Mouse (Mus musculus) CH12.LX (cell line): ENCODE measurements around the gene Slc34a2. TPM values are rescaled to one million over a fixed set of nuclear protein-coding genes. Genes with fewer than 3 reads are reported as not detected.

Source experiments
- DNase-seq: peaks from one replicate; pipeline ENCODE4 v3.0.0-alpha.2; 2013; ENCODE audit errors: extremely low read depth
- H3K27ac ChIP-seq: 2 replicates; pipeline ENCODE4 v1.5.1; 2012; ENCODE audit warnings: low read depth, mild to moderate bottlenecking, control low read depth, moderate library complexity; ENCODE audit not compliant: insufficient read depth
- H3K27me3 ChIP-seq: replicated peaks from 2 replicates; pipeline ENCODE3; 2012; ENCODE audit warnings: inconsistent platforms
- H3K36me3 ChIP-seq, 2 experiments: replicated peaks in 1 of 2; 2 replicates each; pipeline versions ENCODE3 to v1.6.1; 2012; ENCODE audit warnings: inconsistent platforms in 1 of 2, low read length in 1 of 2, mild to moderate bottlenecking in 1 of 2, mixed read lengths in 1 of 2, moderate library complexity in 1 of 2; ENCODE audit not compliant: control insufficient read depth in 1 of 2, insufficient read depth in 1 of 2
- H3K4me1 ChIP-seq, 2 experiments: 2 replicates each; pipeline ENCODE4 v1.6.1; 2012; ENCODE audit warnings: inconsistent platforms in 1 of 2, moderate library complexity in 1 of 2; ENCODE audit not compliant: insufficient read depth in 2 of 2, control insufficient read depth in 1 of 2
- H3K4me2 ChIP-seq: 2 replicates; pipeline ENCODE4 v1.6.1; 2012; ENCODE audit warnings: low read depth, mild to moderate bottlenecking, control low read depth; ENCODE audit not compliant: poor library complexity, insufficient read depth, severe bottlenecking
- H3K4me3 ChIP-seq, 3 experiments: fragments of 150-350 bp in 1 of 3; sonication (generic) in 1 of 3; replicated peaks in 1 of 3; 2 replicates each; pipeline versions ENCODE3 to v1.5.1; 2011 to 2012; ENCODE audit warnings: low read depth in 2 of 3, low read length in 2 of 3, mild to moderate bottlenecking in 2 of 3, moderate library complexity in 2 of 3, control low read depth in 1 of 3, improper control_type of control experiment in 1 of 3, inconsistent platforms in 1 of 3, mixed read lengths in 1 of 3; ENCODE audit not compliant: poor library complexity in 1 of 3
- H3K79me2 ChIP-seq: replicated peaks from 2 replicates; pipeline ENCODE4 v1.6.1; 2012; ENCODE audit warnings: mild to moderate bottlenecking, moderate library complexity; ENCODE audit not compliant: control insufficient read depth, poor library complexity, insufficient read depth, severe bottlenecking; ENCODE audit errors: extremely low read depth
- H3K9ac ChIP-seq: 2 replicates; pipeline ENCODE4 v1.6.1; 2012; ENCODE audit warnings: low read depth, mild to moderate bottlenecking, control low read depth, moderate library complexity; ENCODE audit not compliant: insufficient read depth
- H3K9me3 ChIP-seq: replicated peaks from 2 replicates; pipeline ENCODE3; 2012; ENCODE audit warnings: low read length, inconsistent platforms, mixed read lengths
- BHLHE40 ChIP-seq: IDR thresholded peaks from 2 replicates; pipeline ENCODE4 v1.6.1; 2011; ENCODE audit warnings: mild to moderate bottlenecking, low read depth, low read length, improper control_type of control experiment
- CHD1 ChIP-seq: IDR thresholded peaks from 2 replicates; pipeline ENCODE4 v1.6.1; 2012; ENCODE audit warnings: low read depth, low read length, improper control_type of control experiment, inconsistent platforms
- CHD2 ChIP-seq: IDR thresholded peaks from 2 replicates; pipeline ENCODE4 v1.6.1; 2011; ENCODE audit warnings: low read length, improper control_type of control experiment
- CTCF ChIP-seq, 2 experiments: IDR thresholded peaks in 1 of 2; conservative IDR thresholded peaks in 1 of 2; 2 replicates each; pipeline ENCODE4 v1.5.1; 2011 to 2012; ENCODE audit warnings: low read depth in 2 of 2, low read length in 2 of 2, improper control_type of control experiment in 1 of 2, inconsistent platforms in 1 of 2, mild to moderate bottlenecking in 1 of 2, moderate library complexity in 1 of 2
- ELF1 ChIP-seq: IDR thresholded peaks from 2 replicates; pipeline ENCODE4 v1.6.1; 2014; ENCODE audit warnings: low read depth, mild to moderate bottlenecking, inconsistent platforms, low read length, improper control_type of control experiment
- EP300 ChIP-seq: IDR thresholded peaks from 2 replicates; pipeline ENCODE4 v1.6.1; 2011; ENCODE audit warnings: low read length, improper control_type of control experiment
- HCFC1 ChIP-seq: IDR thresholded peaks from 2 replicates; pipeline ENCODE4 v1.6.1; 2012; ENCODE audit warnings: low read depth, mild to moderate bottlenecking, inconsistent platforms, low read length, improper control_type of control experiment
- IRF4 ChIP-seq: IDR thresholded peaks from 2 replicates; pipeline ENCODE4 v1.6.1; 2014; ENCODE audit warnings: low read depth, mild to moderate bottlenecking, inconsistent platforms, low read length, improper control_type of control experiment
- JUN ChIP-seq: IDR thresholded peaks from 2 replicates; pipeline ENCODE4 v1.6.1; 2011; ENCODE audit warnings: low read depth, mild to moderate bottlenecking, low read length, improper control_type of control experiment, moderate library complexity; ENCODE audit not compliant: insufficient read depth
- JUND ChIP-seq: conservative IDR thresholded peaks from 2 replicates; pipeline ENCODE4 v1.6.1; 2011; ENCODE audit warnings: low read depth, low read length, improper control_type of control experiment
- MAFK ChIP-seq: IDR thresholded peaks from 2 replicates; pipeline ENCODE4 v1.6.1; 2011; ENCODE audit warnings: low read length, improper control_type of control experiment; ENCODE audit not compliant: insufficient replicate concordance
- MAZ ChIP-seq: IDR thresholded peaks from 2 replicates; pipeline ENCODE4 v1.6.1; 2012; ENCODE audit warnings: low read depth, mild to moderate bottlenecking, inconsistent platforms, low read length, improper control_type of control experiment, moderate library complexity
- MYC ChIP-seq: IDR thresholded peaks from 2 replicates; pipeline ENCODE4 v1.6.1; 2011; ENCODE audit warnings: low read depth, mild to moderate bottlenecking, improper control_type of control experiment, low read length
- NRF1 ChIP-seq: IDR thresholded peaks from 2 replicates; pipeline ENCODE4 v1.6.1; 2014; ENCODE audit warnings: low read depth, mild to moderate bottlenecking, inconsistent platforms, low read length, improper control_type of control experiment, moderate library complexity
- PAX5 ChIP-seq: IDR thresholded peaks from 2 replicates; pipeline ENCODE4 v1.6.1; 2012; ENCODE audit warnings: low read length, inconsistent platforms, mixed read lengths
- POLR2AphosphoS2 ChIP-seq: IDR thresholded peaks from 2 replicates; pipeline ENCODE4 v1.6.1; 2011; ENCODE audit warnings: low read depth, low read length, improper control_type of control experiment
- RAD21 ChIP-seq: IDR thresholded peaks from 2 replicates; pipeline ENCODE4 v1.6.1; 2011; ENCODE audit warnings: low read depth, mild to moderate bottlenecking, low read length, improper control_type of control experiment, moderate library complexity
- RCOR1 ChIP-seq: conservative IDR thresholded peaks from 2 replicates; pipeline ENCODE4 v1.6.1; 2012; ENCODE audit warnings: low read depth, mild to moderate bottlenecking, inconsistent platforms, low read length, improper control_type of control experiment
- SMC3 ChIP-seq: IDR thresholded peaks from 2 replicates; pipeline ENCODE4 v1.6.1; 2011; ENCODE audit warnings: low read depth, low read length, improper control_type of control experiment
- TBP ChIP-seq: conservative IDR thresholded peaks from 2 replicates; pipeline ENCODE4 v1.6.1; 2011; ENCODE audit warnings: low read depth, low read length, improper control_type of control experiment
- TCF12 ChIP-seq: IDR thresholded peaks from 2 replicates; pipeline ENCODE4 v1.6.1; 2014; ENCODE audit warnings: low read depth, mild to moderate bottlenecking, inconsistent platforms, low read length, improper control_type of control experiment
- USF2 ChIP-seq: conservative IDR thresholded peaks from 2 replicates; pipeline ENCODE4 v1.6.1; 2011; ENCODE audit warnings: low read depth, low read length, improper control_type of control experiment
- ZC3H11A ChIP-seq: IDR thresholded peaks from 2 replicates; pipeline ENCODE4 v1.6.1; 2012; ENCODE audit warnings: low read depth, mild to moderate bottlenecking, inconsistent platforms, low read length, improper control_type of control experiment
- ZKSCAN1 ChIP-seq: IDR thresholded peaks from 2 replicates; pipeline ENCODE4 v1.6.1; 2012; ENCODE audit warnings: low read depth, inconsistent platforms, low read length, improper control_type of control experiment, borderline replicate concordance
- ZNF384 ChIP-seq: IDR thresholded peaks from 2 replicates; pipeline ENCODE4 v1.6.1; 2012; ENCODE audit warnings: low read depth, low read length, improper control_type of control experiment, inconsistent platforms
- dilution Hi-C: fragments of 300-500 bp; cut with MboI; formaldehyde crosslinking; loops from 2 replicates; pipeline ENCODE4 v1.14.3; 2020; ENCODE audit warnings: low sequenced_read_pairs; ENCODE audit not compliant: extremely low pct_unique_long_range_greater_than_20kb, extremely low pct_ligation_motif_present
- in situ Hi-C: fragments of 300-500 bp; cut with MboI; formaldehyde crosslinking; loops from 3 replicates; pipeline ENCODE4 v1.14.3; 2019; ENCODE audit warnings: low sequenced_read_pairs, low pct_ligation_motif_present, low pct_unique_long_range_greater_than_20kb, mixed read lengths
- polyA plus RNA-seq: library from polyadenylated mRNA; unstranded; fragments of >175 nt; gene quantifications from 2 replicates; pipeline ENCODE4 v1.2.1, GENCODE M21; 2012; ENCODE audit warnings: low read depth; ENCODE audit not compliant: insufficient read length
- total RNA-seq, 2 experiments: library from RNA; depleted of rRNA; stranded (reverse); fragments of 300-350 nt in 1 of 2; fragments of >200 nt in 1 of 2; gene quantifications; 2 replicates each; pipeline ENCODE4 v1.2.3; 2012 to 2014

Gene Slc34a2
- total and polyA plus RNA-seq, 3 experiments: not detected

DNA sequence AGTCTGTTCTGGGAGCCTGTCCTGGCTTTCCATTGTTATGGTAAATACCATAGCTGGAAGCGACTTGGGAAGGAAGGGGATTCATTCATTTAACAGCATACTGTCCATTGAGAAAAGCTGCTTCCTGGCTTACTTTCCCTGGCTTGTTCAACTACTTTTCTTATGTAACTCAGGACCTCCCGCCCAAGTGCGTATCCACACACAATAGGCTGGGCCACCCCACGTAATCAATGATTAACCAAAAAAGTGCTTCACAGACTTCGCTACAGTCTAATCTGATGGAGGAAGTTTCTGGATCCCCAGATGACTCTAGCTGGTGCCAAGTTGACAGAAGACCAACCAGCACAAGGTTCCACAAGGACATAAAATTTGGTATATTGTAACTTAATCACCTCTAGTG lies 14.0 kb upstream of the Slc34a2 start:
- Histone ChIP-seq H3K27ac (no peak overlapping the region), H3K4me2 (no peak overlapping the region), H3K79me2 (no peaks in the 10 kb centered on the region), H3K9ac (no peak overlapping the region), H3K9me3 (peaks cover 4% of the 10 kb centered on the region), H3K4me1 (no peaks in the 10 kb centered on the region), H3K4me3 (no peak overlapping the region), H3K27me3 (no peaks in the 10 kb centered on the region), H3K36me3 (no peaks in the 10 kb centered on the region)
- in situ Hi-C loops: no loop called here
- dilution Hi-C loops: no loop called here
- no peak for DNase-seq
- TF ChIP-seq USF2 (no peak), BHLHE40 (no peak), TCF12 (no peak), ELF1 (no peak), MAFK (no peak), RCOR1 (no peak), HCFC1 (no peak), ZKSCAN1 (no peak), CHD1 (no peak), ZNF384 (no peak), CTCF (conservative IDR thresholded peaks at IDR 0.05 in 1 of 2, IDR thresholded peaks at IDR 0.05 in 1 of 2; ENCODE audit: low read depth in 2 of 2, low read length in 2 of 2) (no peak), CHD2 (no peak), NRF1 (no peak), POLR2AphosphoS2 (no peak), RAD21 (no peak), EP300 (no peak), ZC3H11A (no peak)

DNA sequence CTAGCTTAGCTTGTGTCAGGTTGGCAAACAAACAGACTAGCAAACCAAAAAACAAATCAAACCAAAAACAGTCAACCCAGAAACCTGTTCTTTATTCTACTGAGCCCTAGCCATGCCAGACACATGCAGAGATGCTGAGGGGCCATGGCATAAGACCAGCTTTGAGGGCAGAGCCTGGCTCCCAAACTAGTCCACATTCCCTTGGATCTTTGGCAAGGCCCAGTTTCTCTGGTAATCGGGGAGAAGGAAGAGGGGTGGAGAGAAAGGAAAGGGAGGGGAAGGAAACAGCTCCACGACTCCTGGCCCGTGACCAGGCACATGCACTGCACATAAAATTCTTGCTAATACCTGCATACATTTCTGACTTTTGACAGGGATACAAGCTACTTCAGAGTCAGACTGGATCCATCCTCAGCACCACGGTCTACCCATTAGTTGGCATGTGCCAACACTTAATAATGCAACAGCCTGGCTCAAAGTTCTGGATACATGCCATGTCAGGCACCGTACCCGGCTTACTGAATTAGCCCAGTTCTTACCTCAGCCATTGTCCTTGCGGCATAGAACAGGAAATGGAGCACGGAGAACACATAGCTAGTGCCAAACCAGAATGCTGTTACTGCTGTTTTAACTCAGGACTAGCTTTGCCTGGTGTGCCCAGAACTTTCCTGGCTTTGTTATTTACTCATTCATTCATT lies 12.5 kb upstream of the Slc34a2 start:
- DNase-seq: no peak
- Histone ChIP-seq H3K79me2 (no peaks in the 10 kb centered on the region), H3K9me3 (peaks cover 4% of the 10 kb centered on the region), H3K36me3 (no peaks in the 10 kb centered on the region), H3K27ac (no peak overlapping the region), H3K9ac (no peak overlapping the region), H3K4me1 (no peaks in the 10 kb centered on the region), H3K27me3 (no peaks in the 10 kb centered on the region), H3K4me2 (no peak overlapping the region), H3K4me3 (no peak overlapping the region)
- dilution Hi-C loops: no loop called here
- TF ChIP-seq MAZ (no peak), SMC3 (no peak), ELF1 (no peak), CHD1 (no peak), PAX5 (no peak), ZC3H11A (no peak), JUN (no peak), IRF4 (no peak), CHD2 (no peak), TBP (no peak), MYC (no peak), EP300 (no peak), JUND (no peak)
- in situ Hi-C loops: no loop called here
